Mouse (Mus musculus) testis, adult 2 months (tissue): ENCODE results near the gene Trib2. TPM values are rescaled to one million over a fixed set of nuclear protein-coding genes. Genes with fewer than 3 reads are reported as not detected.

Experiments used
- H3K27ac ChIP-seq: fragments of 200-500 bp; 2 replicates; pipeline ENCODE4 v1.5.1; 2012; ENCODE audit warnings: low read depth, low read length; ENCODE audit not compliant: control insufficient read depth, insufficient read depth
- H3K27me3 ChIP-seq: fragments of 200-500 bp; 2 replicates; pipeline ENCODE4 v1.6.1; 2012; ENCODE audit warnings: mild to moderate bottlenecking, low read length, moderate library complexity; ENCODE audit not compliant: control insufficient read depth, insufficient read depth
- H3K36me3 ChIP-seq: fragments of 200-500 bp; 2 replicates; pipeline ENCODE4 v1.6.1; 2012; ENCODE audit warnings: mild to moderate bottlenecking, low read length; ENCODE audit not compliant: control insufficient read depth, insufficient read depth
- H3K4me1 ChIP-seq: fragments of 200-500 bp; 2 replicates; pipeline ENCODE4 v1.6.1; 2012; ENCODE audit warnings: low read length; ENCODE audit not compliant: control insufficient read depth, insufficient read depth
- H3K4me3 ChIP-seq: fragments of 200-500 bp; 2 replicates; pipeline ENCODE4 v1.5.1; 2012; ENCODE audit warnings: low read depth, mild to moderate bottlenecking, low read length, moderate library complexity, mixed read lengths; ENCODE audit not compliant: control insufficient read depth
- CTCF ChIP-seq: fragments of 200-500 bp; IDR thresholded peaks from 2 replicates; pipeline ENCODE4 v1.5.1; 2012; ENCODE audit warnings: low read depth, mild to moderate bottlenecking, inconsistent platforms, low read length, moderate library complexity; ENCODE audit not compliant: control insufficient read depth, insufficient read depth, insufficient replicate concordance
- POLR2A ChIP-seq: fragments of 200-500 bp; IDR thresholded peaks from 2 replicates; pipeline ENCODE4 v1.6.1; 2012; ENCODE audit warnings: low read depth, mild to moderate bottlenecking, inconsistent platforms, low read length, moderate library complexity; ENCODE audit not compliant: control insufficient read depth
- polyA plus RNA-seq: library from polyadenylated mRNA; depleted of rRNA; stranded (reverse); fragments of >200 nt; gene quantifications from 2 replicates; pipeline ENCODE4 v1.2.3, GENCODE M21; 2012

Gene Trib2
- polyA plus RNA-seq, 1 experiment, result 1.2 TPM

GRCm38 (mm10) chr12:15793336-15793735 lies 23.4 kb downstream of the Trib2 start:
- no peaks in the 10 kb centered on the region for H3K27me3 ChIP-seq
- H3K4me1 ChIP-seq, result peaks cover 6% of the 10 kb centered on the region
- no peak overlapping the region for H3K4me3 ChIP-seq
- no peaks in the 10 kb centered on the region for H3K36me3 ChIP-seq
- H3K27ac ChIP-seq, result no peak overlapping the region
- TF ChIP-seq POLR2A (no peak), CTCF (no peak)

- Histone ChIP-seq H3K4me3 (no peak overlapping the region), H3K27me3 (no peaks in the 10 kb centered on the region), H3K27ac (no peak overlapping the region), H3K36me3 (no peaks in the 10 kb centered on the region), H3K4me1 (peaks cover 6% of the 10 kb centered on the region)
- TF ChIP-seq CTCF, result no peak
- TF ChIP-seq POLR2A, result no peak
These were observed 26.5 kb downstream of the Trib2 start for GRCm38 (mm10) chr12:15790181-15790580.

GRCm38 (mm10) chr12:15777047-15777446 lies 39.7 kb downstream of the Trib2 start:
- Histone ChIP-seq H3K4me3 (no peak overlapping the region), H3K36me3 (no peaks in the 10 kb centered on the region), H3K27ac (no peak overlapping the region), H3K27me3 (no peaks in the 10 kb centered on the region), H3K4me1 (no peaks in the 10 kb centered on the region)
- TF ChIP-seq POLR2A (no peak), CTCF (no peak)

GRCm38 (mm10) chr12:15771686-15772085 lies 45.0 kb downstream of the Trib2 start:
- H3K4me3 ChIP-seq, result no peak overlapping the region

GRCm38 (mm10) chr12:15768536-15768935 lies 48.2 kb downstream of the Trib2 start:
- TF ChIP-seq POLR2A (no peak), CTCF (no peak)

More at GRCm38 (mm10) chr12:15771686-15772085, 45.0 kb downstream of the Trib2 start:
- H3K36me3 ChIP-seq, result no peaks in the 10 kb centered on the region
- no peaks in the 10 kb centered on the region for H3K27me3 ChIP-seq
- H3K4me1 ChIP-seq, result no peaks in the 10 kb centered on the region
- no peak overlapping the region for H3K27ac ChIP-seq
- no peak for TF ChIP-seq POLR2A

GRCm38 (mm10) chr12:15765996-15766395 lies 50.7 kb downstream of the Trib2 start:
- H3K4me1 ChIP-seq, result no peaks in the 10 kb centered on the region
- no peak overlapping the region for H3K27ac ChIP-seq
- TF ChIP-seq CTCF (no peak), POLR2A (no peak)
- H3K36me3 ChIP-seq, result no peaks in the 10 kb centered on the region
- H3K4me3 ChIP-seq, result no peak overlapping the region
- H3K27me3 ChIP-seq, result no peaks in the 10 kb centered on the region

More at GRCm38 (mm10) chr12:15768536-15768935, 48.2 kb downstream of the Trib2 start:
- Histone ChIP-seq H3K27me3 (no peaks in the 10 kb centered on the region), H3K27ac (no peak overlapping the region), H3K4me1 (no peaks in the 10 kb centered on the region), H3K36me3 (no peaks in the 10 kb centered on the region), H3K4me3 (no peak overlapping the region)

- H3K36me3 ChIP-seq, result no peaks in the 10 kb centered on the region
- no peaks in the 10 kb centered on the region for H3K4me1 ChIP-seq
- H3K27ac ChIP-seq, result no peak overlapping the region
- H3K27me3 ChIP-seq, result no peaks in the 10 kb centered on the region
- TF ChIP-seq CTCF, result no peak
- H3K4me3 ChIP-seq, result no peak overlapping the region
These were observed 51.5 kb downstream of the Trib2 start for GRCm38 (mm10) chr12:15765238-15765637.

GRCm38 (mm10) chr12:15761453-15762116 lies 55.1 kb downstream of the Trib2 start:
- Histone ChIP-seq H3K4me3 (no peak overlapping the region), H3K36me3 (no peaks in the 10 kb centered on the region), H3K27ac (no peak overlapping the region), H3K4me1 (no peaks in the 10 kb centered on the region), H3K27me3 (no peaks in the 10 kb centered on the region)
- no peak for TF ChIP-seq CTCF
- TF ChIP-seq POLR2A, result no peak

- Histone ChIP-seq H3K4me3 (no peak overlapping the region), H3K27me3 (no peaks in the 10 kb centered on the region), H3K36me3 (no peaks in the 10 kb centered on the region), H3K27ac (no peak overlapping the region), H3K4me1 (no peaks in the 10 kb centered on the region)
- TF ChIP-seq POLR2A (no peak), CTCF (no peak)
These were observed 56.0 kb downstream of the Trib2 start for GRCm38 (mm10) chr12:15760684-15761083.
